Mouse (Mus musculus): Measurements from ENCODE around the gene Arhgef38. TPM values are rescaled to one million over a fixed set of nuclear protein-coding genes. Genes with fewer than 3 reads are reported as not detected.
A peak's percentile ranks its signal among the peaks of the same experiment; 100 is the strongest.

Arhgef38 gene
- polyA plus RNA-seq, 1 experiment from 2014 or later, result 0.25 TPM

GRCm38 (mm10) chr3:133161407-133161806, 73.3 kb downstream of the Arhgef38 start:
- Histone ChIP-seq H3K9me3 (no peaks in the 10 kb centered on the region), H3K4me1 (no peaks in the 10 kb centered on the region), H3K4me3 (no peak overlapping the region), H3K36me3 (replicated peaks) (no peaks in the 10 kb centered on the region), H3K27me3 (replicated peaks; ENCODE audit: low read depth, poor library complexity, severe bottlenecking) (no peaks in the 10 kb centered on the region), H3K27ac (replicated peaks) (no peak overlapping the region)
- DNase-seq (ENCODE audit: low spot score), result no peak
- WGBS, result 88% methylated on average over 1 of the region's 1 CpGs

- Histone ChIP-seq H3K4me3 (no peak overlapping the region), H3K27me3 (replicated peaks; ENCODE audit: low read depth, poor library complexity, severe bottlenecking) (no peaks in the 10 kb centered on the region), H3K4me1 (no peaks in the 10 kb centered on the region), H3K36me3 (replicated peaks) (no peaks in the 10 kb centered on the region), H3K9me3 (no peaks in the 10 kb centered on the region), H3K27ac (replicated peaks) (no peak overlapping the region)
- no peak for DNase-seq (ENCODE audit: low spot score)
- 78% methylated on average over 5 of the region's 5 CpGs for WGBS
Observed at GRCm38 (mm10) chr3:133158260-133158659, 76.5 kb downstream of the Arhgef38 start.

- Histone ChIP-seq H3K27ac (replicated peaks) (no peak overlapping the region), H3K9me3 (no peaks in the 10 kb centered on the region), H3K4me1 (no peaks in the 10 kb centered on the region), H3K4me3 (no peak overlapping the region), H3K36me3 (replicated peaks) (no peaks in the 10 kb centered on the region), H3K27me3 (replicated peaks; ENCODE audit: low read depth, poor library complexity, severe bottlenecking) (no peaks in the 10 kb centered on the region)
- WGBS, result 82% methylated on average over 8 of the region's 8 CpGs
- no peak for DNase-seq (ENCODE audit: low spot score)
Observed at GRCm38 (mm10) chr3:133154683-133155082, 80.1 kb downstream of the Arhgef38 start.

- Histone ChIP-seq H3K27me3 (replicated peaks; ENCODE audit: low read depth, poor library complexity, severe bottlenecking) (no peaks in the 10 kb centered on the region), H3K4me1 (no peaks in the 10 kb centered on the region), H3K27ac (replicated peaks) (no peak overlapping the region), H3K4me3 (no peak overlapping the region), H3K9me3 (no peaks in the 10 kb centered on the region), H3K36me3 (replicated peaks) (no peaks in the 10 kb centered on the region)
- DNase-seq (ENCODE audit: low spot score), result no peak
- 86% methylated on average over 6 of the region's 6 CpGs for WGBS
Observed at GRCm38 (mm10) chr3:133153629-133154028, 81.1 kb downstream of the Arhgef38 start.

GRCm38 (mm10) chr3:133152831-133153230, 81.9 kb downstream of the Arhgef38 start:
- Histone ChIP-seq H3K4me3 (no peak overlapping the region), H3K27me3 (replicated peaks; ENCODE audit: low read depth, poor library complexity, severe bottlenecking) (no peaks in the 10 kb centered on the region), H3K36me3 (replicated peaks) (no peaks in the 10 kb centered on the region), H3K27ac (replicated peaks) (no peak overlapping the region), H3K9me3 (no peaks in the 10 kb centered on the region), H3K4me1 (no peaks in the 10 kb centered on the region)
- no peak for DNase-seq (ENCODE audit: low spot score)
- 71% methylated on average over 1 of the region's 1 CpGs for WGBS

- no peaks in the 10 kb centered on the region for H3K36me3 ChIP-seq (replicated peaks)
- H3K9me3 ChIP-seq, result no peaks in the 10 kb centered on the region
- H3K4me1 ChIP-seq, result no peaks in the 10 kb centered on the region
- no peaks in the 10 kb centered on the region for H3K27me3 ChIP-seq (replicated peaks; ENCODE audit: low read depth, poor library complexity, severe bottlenecking)
- H3K4me3 ChIP-seq, result no peak overlapping the region
- WGBS, result 87% methylated on average over 6 of the region's 6 CpGs
- no peak overlapping the region for H3K27ac ChIP-seq (replicated peaks)
- DNase-seq (ENCODE audit: low spot score), result no peak
Observed at GRCm38 (mm10) chr3:133151629-133152028, 83.1 kb downstream of the Arhgef38 start.

- 89% methylated on average over 6 of the region's 6 CpGs for WGBS
- Histone ChIP-seq H3K4me1 (no peaks in the 10 kb centered on the region), H3K27ac (replicated peaks) (no peak overlapping the region), H3K27me3 (replicated peaks; ENCODE audit: low read depth, poor library complexity, severe bottlenecking) (no peaks in the 10 kb centered on the region), H3K4me3 (no peak overlapping the region), H3K9me3 (no peaks in the 10 kb centered on the region), H3K36me3 (replicated peaks) (no peaks in the 10 kb centered on the region)
- no peak for DNase-seq (ENCODE audit: low spot score)
Observed at GRCm38 (mm10) chr3:133144511-133145147, 90.1 kb downstream of the Arhgef38 start.

- Histone ChIP-seq H3K27ac (replicated peaks) (no peak overlapping the region), H3K4me1 (no peaks in the 10 kb centered on the region), H3K27me3 (replicated peaks; ENCODE audit: low read depth, poor library complexity, severe bottlenecking) (no peaks in the 10 kb centered on the region), H3K36me3 (replicated peaks) (no peaks in the 10 kb centered on the region), H3K4me3 (no peak overlapping the region), H3K9me3 (no peaks in the 10 kb centered on the region)
- 92% methylated on average over 6 of the region's 6 CpGs for WGBS
- no peak for DNase-seq (ENCODE audit: low spot score)
Observed at GRCm38 (mm10) chr3:133141877-133142276, 92.9 kb downstream of the Arhgef38 start.

GRCm38 (mm10) chr3:133132611-133133010, 102.1 kb downstream of the Arhgef38 start:
- Histone ChIP-seq H3K9me3 (no peaks in the 10 kb centered on the region), H3K27me3 (replicated peaks; ENCODE audit: low read depth, poor library complexity, severe bottlenecking) (no peaks in the 10 kb centered on the region), H3K4me3 (no peak overlapping the region), H3K4me1 (no peaks in the 10 kb centered on the region), H3K36me3 (replicated peaks) (no peaks in the 10 kb centered on the region), H3K27ac (replicated peaks) (no peak overlapping the region)
- WGBS, result 80% methylated on average over 8 of the region's 8 CpGs
- no peak for DNase-seq (ENCODE audit: low spot score)

GRCm38 (mm10) chr3:133131372-133131771, 103.4 kb downstream of the Arhgef38 start:
- WGBS, result 92% methylated on average over 5 of the region's 5 CpGs
- no peak overlapping the region for H3K4me3 ChIP-seq
- H3K4me1 ChIP-seq, result no peaks in the 10 kb centered on the region
- no peak for DNase-seq (ENCODE audit: low spot score)
- no peaks in the 10 kb centered on the region for H3K9me3 ChIP-seq
- H3K27me3 ChIP-seq (replicated peaks; ENCODE audit: low read depth, poor library complexity, severe bottlenecking), result no peaks in the 10 kb centered on the region
- H3K27ac ChIP-seq (replicated peaks), result no peak overlapping the region
- H3K36me3 ChIP-seq (replicated peaks), result no peaks in the 10 kb centered on the region

GRCm38 (mm10) chr3:133113281-133113680, 121.5 kb downstream of the Arhgef38 start:
- Histone ChIP-seq H3K27ac (replicated peaks) (no peak overlapping the region), H3K4me3 (no peak overlapping the region), H3K27me3 (replicated peaks; ENCODE audit: low read depth, poor library complexity, severe bottlenecking) (no peaks in the 10 kb centered on the region), H3K9me3 (no peaks in the 10 kb centered on the region), H3K4me1 (no peaks in the 10 kb centered on the region), H3K36me3 (replicated peaks) (peaks cover 21% of the 10 kb centered on the region)
- DNase-seq (ENCODE audit: low spot score), result no peak
- 43% methylated on average over 1 of the region's 1 CpGs for WGBS

- peak; percentile 10 for DNase-seq (ENCODE audit: low spot score)
- 40% methylated on average over 2 of the region's 2 CpGs for WGBS
- H3K27ac ChIP-seq (replicated peaks), result no peak overlapping the region
Observed at GRCm38 (mm10) chr3:133111741-133112140, 123.0 kb downstream of the Arhgef38 start.

GRCm38 (mm10) chr3:133109844-133110243, 124.9 kb downstream of the Arhgef38 start:
- no peaks in the 10 kb centered on the region for H3K4me1 ChIP-seq
- no peak overlapping the region for H3K4me3 ChIP-seq
- no peak for DNase-seq (ENCODE audit: low spot score)
- H3K27ac ChIP-seq (replicated peaks), result no peak overlapping the region
- peaks cover 54% of the 10 kb centered on the region for H3K36me3 ChIP-seq (replicated peaks)
- 91% methylated on average over 4 of the region's 4 CpGs for WGBS
- H3K9me3 ChIP-seq, result no peaks in the 10 kb centered on the region
- H3K27me3 ChIP-seq (replicated peaks; ENCODE audit: low read depth, poor library complexity, severe bottlenecking), result no peaks in the 10 kb centered on the region

More at GRCm38 (mm10) chr3:133111741-133112140, 123.0 kb downstream of the Arhgef38 start:
- Histone ChIP-seq H3K4me3 (no peak overlapping the region), H3K9me3 (no peaks in the 10 kb centered on the region), H3K27me3 (replicated peaks; ENCODE audit: low read depth, poor library complexity, severe bottlenecking) (no peaks in the 10 kb centered on the region), H3K36me3 (replicated peaks) (peaks cover 36% of the 10 kb centered on the region), H3K4me1 (no peaks in the 10 kb centered on the region)

Data from embryonic facial prominence, embryonic 10.5 days (tissue).